Mouse (Mus musculus): ENCODE data around the gene Dip2c.

GRCm38 (mm10) chr13:9713462-9714134 is 437.3 kb downstream of the Dip2c start:
- TF ChIP-seq CTCF (IDR thresholded peaks at IDR 0.05; ENCODE audit: control insufficient read depth, insufficient read depth, low read length) (no peak), POLR2A (IDR thresholded peaks at IDR 0.05; ENCODE audit: borderline replicate concordance, control insufficient read depth, low read depth, low read length) (no peak)
